Mouse (Mus musculus) ES-Bruce4 (cell line): ENCODE measurements at regions not wholly inside any gene's neighbourhood (a gene's known extent, or its start where the extent isn't known, plus 50 kb on each side); places are given as distances from the start of the nearest gene placed in this dataset.

Experiments used
- CTCF ChIP-seq: IDR thresholded peaks from one replicate; pipeline ENCODE4 v1.8.1; 2011; ENCODE audit warnings: low read depth, low read length
- POLR2A ChIP-seq: IDR thresholded peaks from one replicate; pipeline ENCODE4 v1.8.1; 2011; ENCODE audit warnings: low read length; ENCODE audit not compliant: insufficient read depth

DNA sequence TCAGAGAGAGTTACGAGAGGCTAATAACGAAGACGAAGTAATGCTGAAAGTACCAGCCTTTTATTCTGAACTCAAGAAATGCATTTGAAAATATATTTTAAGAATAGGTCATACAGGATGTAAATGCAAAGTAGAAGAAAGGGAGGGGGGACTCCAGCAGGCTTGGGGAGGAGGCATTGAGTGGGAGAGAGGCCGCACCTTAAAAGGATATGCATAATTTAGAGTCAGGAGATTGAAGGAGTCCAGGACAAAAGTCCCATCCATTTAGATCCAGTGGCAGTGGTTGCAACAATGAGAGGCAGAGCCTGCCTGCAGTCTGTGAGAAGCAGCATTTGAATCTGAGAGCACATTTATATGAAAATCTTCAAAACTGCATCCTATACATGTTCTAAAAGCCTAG is 186.1 kb downstream of the Psat1 start:
- TF ChIP-seq POLR2A (no peak), CTCF (no peak)
